In the genomic region with DNA sequence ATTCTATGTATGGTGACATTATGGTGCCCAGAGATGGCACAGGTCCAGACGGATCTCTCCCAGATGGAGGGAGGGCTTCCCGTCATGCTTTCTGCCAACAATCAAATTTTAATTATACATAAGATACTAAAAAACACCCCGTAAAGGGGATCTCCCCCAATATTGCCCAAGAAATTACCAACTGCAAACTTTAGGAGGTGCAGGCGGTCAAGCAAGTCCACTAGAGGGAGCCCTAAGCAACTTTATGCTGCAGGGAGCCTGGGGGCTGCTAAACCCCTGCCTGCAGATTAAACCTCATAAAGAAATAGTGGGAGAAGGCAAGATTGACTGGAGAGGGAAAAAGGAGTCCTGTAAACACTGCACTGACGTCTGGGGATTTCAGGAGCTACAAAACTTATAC, we compare ENCODE assay signal across 8 mouse cellular contexts. TPM values are rescaled to one million over a fixed set of nuclear protein-coding genes. Genes with fewer than 3 reads are reported as not detected.
DNase-seq lines count a peak whose midpoint lies in the region; ATAC-seq and TF ChIP-seq lines count a peak whose summit lies in the region.
"Had no signal": no experiment of that assay in that cellular context is flagged by ENCODE, and none has a peak within 500 bp of the region (broad histone marks: within the 10 kb centered on the region; RNA-seq: fewer than 3 reads in every experiment).

No protein-coding gene starts in this region.

- no peak overlapping the region for H3K9ac ChIP-seq in ES-Bruce4 (ENCODE audit: low read depth, poor library complexity, severe bottlenecking)
- H3K9ac ChIP-seq in liver, embryonic 14.5 days (replicated peaks), result no peak overlapping the region

- H3K27me3 ChIP-seq in ES-Bruce4 (ENCODE audit: control insufficient read depth, insufficient read depth, low read length, poor library complexity, severe bottlenecking), result no peaks in the 10 kb centered on the region
- no peaks in the 10 kb centered on the region; the same call in none of the 2 replicates for H3K27me3 ChIP-seq in liver, embryonic 14.5 days (ENCODE audit: control insufficient read depth, insufficient read depth, low read length)
- H3K27me3 ChIP-seq in small intestine, adult 2 months (ENCODE audit: control insufficient read depth, insufficient read depth, low read length), result no peaks in the 10 kb centered on the region

- no peak overlapping the region for H3K4me2 ChIP-seq in liver, embryonic 14.5 days (ENCODE audit: low read depth)

- TF ChIP-seq CTCF in ES-Bruce4 (IDR thresholded peaks at IDR 0.05; ENCODE audit: low read depth, low read length), result peak; percentile 77
- TF ChIP-seq CTCF in liver, embryonic 14.5 days (IDR thresholded peaks at IDR 0.05; ENCODE audit: low read depth), result peak; percentile 86
- TF ChIP-seq CTCF in small intestine, adult 2 months (IDR thresholded peaks at IDR 0.05; ENCODE audit: extremely low read depth, insufficient read length, insufficient replicate concordance, low read depth, low read length), result peak; percentile 94; the same call in 1 of the 2 replicates

- DNase-seq in layer of hippocampus, postnatal 10 days (ENCODE audit: low spot score in 2 of 2), result peak; percentile 69 to 74
- no peak for DNase-seq in layer of hippocampus, adult 8-10 months (ENCODE audit: low spot score in 2 of 2)
- DNase-seq in adrenal gland, postnatal 10 days, result peak; percentile 70
- peak in 2 of 3 experiments; percentile 31 to 35 for DNase-seq in liver, embryonic 14.5 days (ENCODE audit: low read depth in 3 of 3, low spot score in 3 of 3)

- no peak for TF ChIP-seq EP300 in ES-Bruce4 (IDR thresholded peaks at IDR 0.05; ENCODE audit: insufficient read depth, low read depth, low read length)
- no peak for TF ChIP-seq EP300 in liver, embryonic 14.5 days (IDR thresholded peaks at IDR 0.05; ENCODE audit: low read depth)

- H3K27ac ChIP-seq in ES-Bruce4 (ENCODE audit: insufficient read depth, low read length), result no peak overlapping the region
- H3K27ac ChIP-seq in liver, embryonic 14.5 days, result no peak overlapping the region
- H3K27ac ChIP-seq in small intestine, adult 2 months (ENCODE audit: insufficient read depth, low read depth, low read length), result no peak overlapping the region

- 10% methylated on average over 5 of the region's 5 CpGs for WGBS in liver, embryonic 14.5 days (ENCODE audit: insufficient replicate concordance)
- 7% methylated on average over 5 of the region's 5 CpGs for WGBS in small intestine, adult 2 months

- ATAC-seq in erythroblast, adult 5-6 weeks (replicated peaks; ENCODE audit: low FRiP score, poor library complexity, severe bottlenecking), result peak; percentile 64
- no peak for ATAC-seq in liver, embryonic 14.5 days (ENCODE audit: insufficient read depth)

- H3K36me3 ChIP-seq in ES-Bruce4 (ENCODE audit: control insufficient read depth, insufficient read depth, low read length, poor library complexity, severe bottlenecking), result no peaks in the 10 kb centered on the region
- no peaks in the 10 kb centered on the region for H3K36me3 ChIP-seq in liver, embryonic 14.5 days (replicated peaks; ENCODE audit: control insufficient read depth, insufficient read depth, low read depth)
- no peaks in the 10 kb centered on the region for H3K36me3 ChIP-seq in small intestine, adult 2 months (ENCODE audit: control insufficient read depth, insufficient read depth, low read length)

- H3K9me3 ChIP-seq in ES-Bruce4 (replicated peaks; ENCODE audit: control insufficient read depth, insufficient read depth, low read length, poor library complexity, severe bottlenecking), result no peaks in the 10 kb centered on the region
- H3K9me3 ChIP-seq in liver, embryonic 14.5 days (ENCODE audit: control insufficient read depth, low read length), result no peaks in the 10 kb centered on the region

- no peak for TF ChIP-seq POLR2A in ES-Bruce4 (IDR thresholded peaks at IDR 0.05; ENCODE audit: insufficient read depth, low read length)
- no peak for TF ChIP-seq POLR2A in small intestine, adult 2 months (IDR thresholded peaks at IDR 0.05; ENCODE audit: low read depth, low read length)

- no peaks in the 10 kb centered on the region for H3K4me1 ChIP-seq in ES-Bruce4 (ENCODE audit: control insufficient read depth, insufficient read depth, low read length)
- peaks cover 0 to 3% of the 10 kb centered on the region in 2 experiments; a peak in 2 of 4 replicates for H3K4me1 ChIP-seq in liver, embryonic 14.5 days (replicated peaks; ENCODE audit: control insufficient read depth in 2 of 2, insufficient read depth in 2 of 2, low read length in 1 of 2)
- H3K4me1 ChIP-seq in small intestine, adult 2 months (ENCODE audit: control insufficient read depth, insufficient read depth, insufficient read length, low read length), result peaks cover 3% of the 10 kb centered on the region; the same call in 1 of the 2 replicates

- H3K4me3 ChIP-seq in ES-Bruce4 (ENCODE audit: low read depth, low read length), result no peak overlapping the region
- H3K4me3 ChIP-seq in liver, embryonic 14.5 days (ENCODE audit: insufficient read depth in 1 of 2, low read depth in 2 of 2, low read length in 2 of 2), result no peak overlapping the region
- no peak overlapping the region for H3K4me3 ChIP-seq in small intestine, adult 2 months (ENCODE audit: low read depth, low read length)
- H3K4me3 ChIP-seq: megakaryocyte, embryonic 14.5 days had no signal

RNA-seq across cellular contexts. Expression of gene Ccdc153, which starts 1.0 kb away (rescaled TPM):
- 1 to 10 TPM; 7.2 to 9.2 TPM for total RNA-seq in layer of hippocampus, postnatal 10 days (2021)
- 10 to 100 TPM in 1 of 4 experiments, 1 to 10 TPM in 3; 2.4 to 10.2 (median 4.0) TPM for total RNA-seq in layer of hippocampus, adult 8-10 months (2022)
- polyA plus RNA-seq in ES-Bruce4 (2011; ENCODE audit: insufficient read depth, insufficient read length, low read depth, missing spikeins), result not detected in 2 replicates
- total RNA-seq in adrenal gland, postnatal 10 days (2021), result 1 to 10 TPM; 1.5 to 1.6 TPM
- not detected in 2 replicates for total RNA-seq in erythroblast, adult 5-6 weeks (2015; ENCODE audit: low replicate concordance)
- total RNA-seq in erythroblast, adult 5-6 weeks (2017; ENCODE audit: low replicate concordance), result not detected in 2 replicates
- not detected in 2 replicates for polyA plus RNA-seq in liver, embryonic 14.5 days (2012; rRNA removed)
- not detected in 2 replicates for polyA plus RNA-seq in liver, embryonic 14.5 days (2014; fragmentation: Nextera tagmentation; extraction: Ambion mirVana)
- polyA plus RNA-seq in small intestine, adult 2 months (2012; rRNA removed), result not detected in 2 replicates

RNA-seq across cellular contexts. Expression of gene Cbl, which starts 5.6 kb away (rescaled TPM):
- 10 to 100 TPM; 55.1 to 58.4 TPM for total RNA-seq in layer of hippocampus, postnatal 10 days (2021)
- 10 to 100 TPM; 58.7 to 75.3 (median 65.0) TPM for total RNA-seq in layer of hippocampus, adult 8-10 months (2022)
- polyA plus RNA-seq in ES-Bruce4 (2011; ENCODE audit: insufficient read depth, insufficient read length, low read depth, missing spikeins), result 58.8 and 62.0 TPM in 2 replicates
- total RNA-seq in adrenal gland, postnatal 10 days (2021), result 10 to 100 TPM; 28.2 to 32.4 TPM
- 43.7 and 46.9 TPM in 2 replicates for total RNA-seq in erythroblast, adult 5-6 weeks (2015; ENCODE audit: low replicate concordance)
- 14.6 and 35.3 TPM in 2 replicates for total RNA-seq in erythroblast, adult 5-6 weeks (2017; ENCODE audit: low replicate concordance)
- 3.4 and 3.9 TPM in 2 replicates for polyA plus RNA-seq in liver, embryonic 14.5 days (2012; rRNA removed)
- 3.7 and 5.1 TPM in 2 replicates for polyA plus RNA-seq in liver, embryonic 14.5 days (2014; fragmentation: Nextera tagmentation; extraction: Ambion mirVana)
- polyA plus RNA-seq in small intestine, adult 2 months (2012; rRNA removed), result 2.9 and 6.9 TPM in 2 replicates

RNA-seq across cellular contexts. Expression of gene Pdzd3, which starts 11.8 kb away (rescaled TPM):
- total RNA-seq in layer of hippocampus, postnatal 10 days (2021), result 1 to 10 TPM in 1 of 2 experiments, under 1 TPM in 1; 0.98 to 1.0 TPM
- 1 to 10 TPM in 3 of 4 experiments, under 1 TPM in 1; 0.49 to 2.0 (median 1.1) TPM for total RNA-seq in layer of hippocampus, adult 8-10 months (2022)
- polyA plus RNA-seq in ES-Bruce4 (2011; ENCODE audit: insufficient read depth, insufficient read length, low read depth, missing spikeins), result not detected in 2 replicates
- under 1 TPM in 1 of 2 experiments, not detected in 1; 0.48 TPM for total RNA-seq in adrenal gland, postnatal 10 days (2021)
- total RNA-seq in erythroblast, adult 5-6 weeks (2015; ENCODE audit: low replicate concordance), result not detected in 2 replicates
- not detected in 2 replicates for total RNA-seq in erythroblast, adult 5-6 weeks (2017; ENCODE audit: low replicate concordance)
- 0.02 and 0.05 TPM in 2 replicates for polyA plus RNA-seq in liver, embryonic 14.5 days (2012; rRNA removed)
- 0.08 TPM in 1 of 2 replicates, not detected in the other for polyA plus RNA-seq in liver, embryonic 14.5 days (2014; fragmentation: Nextera tagmentation; extraction: Ambion mirVana)
- 9.9 and 23.6 TPM in 2 replicates for polyA plus RNA-seq in small intestine, adult 2 months (2012; rRNA removed)

RNA-seq across cellular contexts. Expression of gene Nlrx1, which starts 29.0 kb away (rescaled TPM):
- total RNA-seq in layer of hippocampus, postnatal 10 days (2021), result 10 to 100 TPM; 11.5 to 11.6 TPM
- total RNA-seq in layer of hippocampus, adult 8-10 months (2022), result 10 to 100 TPM in 3 of 4 experiments, 1 to 10 TPM in 1; 8.7 to 13.1 (median 10.5) TPM
- 1.6 and 2.3 TPM in 2 replicates for polyA plus RNA-seq in ES-Bruce4 (2011; ENCODE audit: insufficient read depth, insufficient read length, low read depth, missing spikeins)
- total RNA-seq in adrenal gland, postnatal 10 days (2021), result 10 to 100 TPM; 23.1 to 30.6 TPM
- total RNA-seq in erythroblast, adult 5-6 weeks (2015; ENCODE audit: low replicate concordance), result 2.7 and 5.6 TPM in 2 replicates
- total RNA-seq in erythroblast, adult 5-6 weeks (2017; ENCODE audit: low replicate concordance), result 0.98 and 11.2 TPM in 2 replicates
- 1.5 TPM in 2 replicates for polyA plus RNA-seq in liver, embryonic 14.5 days (2012; rRNA removed)
- polyA plus RNA-seq in liver, embryonic 14.5 days (2014; fragmentation: Nextera tagmentation; extraction: Ambion mirVana), result 2.7 and 3.4 TPM in 2 replicates
- 3.1 and 7.5 TPM in 2 replicates for polyA plus RNA-seq in small intestine, adult 2 months (2012; rRNA removed)

RNA-seq across cellular contexts. Expression of gene Abcg4, which starts 49.0 kb away (rescaled TPM):
- 10 to 100 TPM; 73.5 to 76.2 TPM for total RNA-seq in layer of hippocampus, postnatal 10 days (2021)
- total RNA-seq in layer of hippocampus, adult 8-10 months (2022), result 10 to 100 TPM; 69.2 to 77.6 (median 71.1) TPM
- 0.62 and 1.3 TPM in 2 replicates for polyA plus RNA-seq in ES-Bruce4 (2011; ENCODE audit: insufficient read depth, insufficient read length, low read depth, missing spikeins)
- 10 to 100 TPM; 15.0 to 23.1 TPM for total RNA-seq in adrenal gland, postnatal 10 days (2021)
- 20.8 and 24.2 TPM in 2 replicates for total RNA-seq in erythroblast, adult 5-6 weeks (2015; ENCODE audit: low replicate concordance)
- 18.1 and 18.8 TPM in 2 replicates for total RNA-seq in erythroblast, adult 5-6 weeks (2017; ENCODE audit: low replicate concordance)
- polyA plus RNA-seq in liver, embryonic 14.5 days (2012; rRNA removed), result 35.6 and 41.6 TPM in 2 replicates
- polyA plus RNA-seq in liver, embryonic 14.5 days (2014; fragmentation: Nextera tagmentation; extraction: Ambion mirVana), result 10.6 and 11.1 TPM in 2 replicates
- 1.3 and 2.0 TPM in 2 replicates for polyA plus RNA-seq in small intestine, adult 2 months (2012; rRNA removed)

Comparison
In these comparisons a context has a peak if more than half of its experiments do, and no peak if none do; other contexts are left out.
1. DNase-seq: peak in layer of hippocampus, postnatal 10 days (2 of 2), adrenal gland, postnatal 10 days (single experiment) and liver, embryonic 14.5 days (2 of 3); none in layer of hippocampus, adult 8-10 months (0 of 2).
2. Peak in every context shown above with its lines, with median percentiles within 50 percentile points of each other: CTCF ChIP-seq.